Mouse (Mus musculus): ENCODE data around the gene Cic. TPM values are rescaled to one million over a fixed set of nuclear protein-coding genes. Genes with fewer than 3 reads are reported as not detected.

Gene Cic
- total and polyA plus RNA-seq, 2 experiments from 2014 or later = 31.9 to 145 TPM

DNA sequence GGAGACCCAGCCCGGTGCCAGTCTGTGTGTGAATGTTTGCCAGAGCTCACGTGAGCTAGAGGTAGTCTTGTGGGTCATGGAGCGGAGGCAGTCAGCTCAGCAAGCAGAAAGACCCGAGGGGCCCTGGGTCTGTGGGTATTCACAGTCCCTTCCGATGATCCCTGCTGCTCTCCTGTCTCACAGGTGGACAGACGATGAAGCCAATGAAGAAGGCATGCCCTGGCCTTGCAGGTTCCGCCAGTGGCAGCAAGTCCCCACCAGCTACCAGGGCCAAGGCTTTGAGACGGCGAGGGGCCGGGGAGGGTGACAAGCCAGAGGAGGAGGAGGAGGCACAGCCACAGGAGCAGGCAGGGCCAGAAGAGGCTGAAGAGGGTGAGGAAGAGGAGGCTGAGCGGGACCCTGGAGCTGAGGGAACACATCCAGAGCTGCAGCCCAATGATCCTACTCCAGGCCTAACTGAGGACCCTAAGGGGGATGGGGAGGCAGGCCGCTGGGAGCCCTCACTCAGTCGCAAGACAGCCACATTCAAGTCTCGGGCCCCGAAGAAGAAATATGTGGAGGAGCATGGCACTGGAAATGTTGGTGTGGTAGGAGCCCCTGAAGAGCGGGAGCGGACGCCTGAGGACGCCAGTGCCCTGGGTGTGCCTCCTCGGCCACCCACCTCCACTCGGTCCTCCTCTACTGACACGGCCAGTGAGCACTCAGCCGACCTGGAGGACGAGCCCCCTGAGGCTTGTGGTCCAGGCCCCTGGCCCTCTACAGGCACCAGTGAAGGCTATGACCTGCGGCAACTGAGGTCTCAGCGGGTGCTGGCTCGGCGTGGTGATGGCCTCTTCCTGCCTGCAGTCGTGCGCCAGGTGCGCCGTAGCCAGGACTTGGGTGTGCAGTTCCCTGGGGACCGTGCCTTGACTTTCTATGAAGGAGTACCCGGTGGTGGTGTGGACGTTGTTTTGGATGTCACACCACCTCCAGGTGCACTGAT is 3.4 kb downstream of the Cic start:
- H3K4me1 ChIP-seq (ENCODE audit: insufficient read depth, low read length) = peaks cover 6% of the 10 kb centered on the region; the same call in 1 of the 2 replicates
- no peak for TF ChIP-seq CTCF (IDR thresholded peaks at IDR 0.05)
- no peaks in the 10 kb centered on the region for H3K9me3 ChIP-seq (ENCODE audit: low read length)
- no peak overlapping the region for H3K4me2 ChIP-seq (ENCODE audit: low read depth, low read length, poor library complexity, severe bottlenecking)
- DNase-seq (ENCODE audit: low spot score) (no peak), ATAC-seq (ENCODE audit: low FRiP score) (no peak)
- H3K4me3 ChIP-seq (ENCODE audit: low read depth, low read length) = no peak overlapping the region
- WGBS = 90% methylated on average over 35 of the region's 35 CpGs
- H3K27me3 ChIP-seq (ENCODE audit: insufficient read depth, low read length) = no peaks in the 10 kb centered on the region
- H3K27ac ChIP-seq (ENCODE audit: low read depth, low read length) = no peak overlapping the region
- no peak overlapping the region for H3K9ac ChIP-seq (replicated peaks; ENCODE audit: low read length, poor library complexity, severe bottlenecking)
- H3K36me3 ChIP-seq (ENCODE audit: insufficient read depth, low read length) = peaks cover 45% of the 10 kb centered on the region

DNA sequence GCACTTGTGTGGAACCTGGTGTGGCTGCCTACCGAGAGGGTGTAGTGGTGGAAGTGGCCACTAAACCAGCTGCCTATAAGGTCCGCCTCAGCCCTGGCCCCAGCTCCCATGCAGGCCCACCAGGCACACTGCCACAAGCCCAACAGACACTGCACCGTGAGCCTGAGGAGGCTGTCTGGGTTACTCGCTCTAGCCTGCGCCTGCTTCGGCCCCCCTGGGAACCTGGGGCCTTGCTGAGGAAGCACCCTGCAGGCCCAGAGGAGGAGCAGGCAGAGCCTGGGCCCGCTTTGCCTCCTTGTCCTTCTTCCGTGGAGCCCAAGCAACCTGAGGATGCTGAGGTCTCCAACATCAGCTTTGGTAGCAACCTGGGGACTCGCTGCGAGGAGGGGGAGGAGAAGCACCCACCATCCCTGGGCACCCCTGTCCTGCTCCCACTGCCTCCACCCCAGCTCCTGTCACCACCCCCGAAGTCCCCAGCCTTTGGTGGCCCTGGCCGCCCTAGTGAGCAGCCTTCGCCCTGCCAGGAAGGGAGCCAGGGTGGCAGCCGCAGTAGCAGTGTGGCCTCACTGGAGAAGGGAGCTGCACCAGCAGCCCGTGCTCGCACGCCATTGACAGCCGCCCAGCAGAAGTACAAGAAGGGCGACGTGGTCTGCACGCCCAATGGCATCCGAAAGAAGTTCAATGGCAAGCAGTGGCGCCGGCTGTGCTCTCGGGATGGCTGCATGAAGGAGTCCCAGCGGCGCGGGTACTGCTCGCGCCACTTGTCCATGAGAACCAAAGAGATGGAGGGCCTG is 4.3 kb downstream of the Cic start:
- Histone ChIP-seq H3K27me3 (ENCODE audit: insufficient read depth, low read length) (no peaks in the 10 kb centered on the region), H3K9me3 (ENCODE audit: low read length) (no peaks in the 10 kb centered on the region), H3K4me3 (ENCODE audit: low read depth, low read length) (no peak overlapping the region), H3K9ac (replicated peaks; ENCODE audit: low read length, poor library complexity, severe bottlenecking) (no peak overlapping the region), H3K4me1 (ENCODE audit: insufficient read depth, low read length) (peaks cover 6% of the 10 kb centered on the region; the same call in 1 of the 2 replicates), H3K27ac (ENCODE audit: low read depth, low read length) (no peak overlapping the region), H3K4me2 (ENCODE audit: low read depth, low read length, poor library complexity, severe bottlenecking) (no peak overlapping the region), H3K36me3 (ENCODE audit: insufficient read depth, low read length) (peaks cover 45% of the 10 kb centered on the region)
- no peak for TF ChIP-seq CTCF (IDR thresholded peaks at IDR 0.05)
- ATAC-seq (ENCODE audit: low FRiP score) (no peak), DNase-seq (ENCODE audit: low spot score) (no peak)
- WGBS = 88% methylated on average over 30 of the region's 30 CpGs

DNA sequence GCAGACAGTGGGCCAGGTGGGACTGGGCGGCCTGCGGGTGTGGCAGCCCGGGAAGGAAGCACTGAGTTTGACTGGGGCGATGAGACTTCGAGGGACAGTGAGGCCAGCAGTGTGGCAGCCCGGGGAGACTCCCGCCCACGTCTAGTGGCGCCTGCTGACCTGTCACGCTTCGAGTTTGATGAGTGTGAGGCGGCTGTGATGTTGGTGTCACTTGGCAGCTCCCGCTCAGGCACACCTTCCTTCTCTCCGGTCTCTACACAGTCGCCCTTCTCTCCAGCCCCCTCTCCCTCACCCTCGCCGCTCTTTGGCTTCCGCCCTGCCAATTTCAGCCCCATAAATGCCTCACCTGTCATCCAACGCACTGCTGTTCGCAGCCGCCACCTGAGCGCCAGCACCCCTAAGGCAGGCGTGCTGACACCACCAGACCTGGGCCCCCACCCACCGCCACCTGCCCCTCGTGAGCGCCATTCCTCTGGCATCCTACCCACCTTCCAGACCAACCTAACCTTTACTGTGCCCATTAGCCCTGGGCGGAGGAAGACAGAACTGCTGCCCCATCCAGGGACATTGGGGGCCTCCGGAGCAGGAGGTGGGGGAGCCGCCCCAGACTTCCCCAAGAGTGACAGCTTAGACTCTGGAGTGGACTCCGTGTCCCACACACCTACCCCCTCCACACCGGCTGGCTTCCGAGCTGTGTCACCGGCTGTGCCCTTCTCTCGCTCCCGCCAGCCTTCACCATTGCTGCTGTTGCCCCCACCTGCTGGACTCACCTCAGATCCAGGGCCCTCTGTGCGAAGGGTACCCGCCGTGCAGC is 5.1 kb downstream of the Cic start:
- no peak for DNase-seq (ENCODE audit: low spot score)
- no peak for ATAC-seq (ENCODE audit: low FRiP score)
- 91% methylated on average over 38 of the region's 38 CpGs for WGBS

GRCm38 (mm10) chr7:25273259-25274241 is 6.0 kb downstream of the Cic start:
- no peak overlapping the region for H3K4me3 ChIP-seq (ENCODE audit: low read depth, low read length)
- no peaks in the 10 kb centered on the region for H3K9me3 ChIP-seq (ENCODE audit: low read length)
- H3K9ac ChIP-seq (replicated peaks; ENCODE audit: low read length, poor library complexity, severe bottlenecking) = no peak overlapping the region
- TF ChIP-seq CTCF (IDR thresholded peaks at IDR 0.05) = no peak
- H3K27me3 ChIP-seq (ENCODE audit: insufficient read depth, low read length) = no peaks in the 10 kb centered on the region
- no peak for ATAC-seq (ENCODE audit: low FRiP score)
- peaks cover 45% of the 10 kb centered on the region for H3K36me3 ChIP-seq (ENCODE audit: insufficient read depth, low read length)
- no peak overlapping the region for H3K4me2 ChIP-seq (ENCODE audit: low read depth, low read length, poor library complexity, severe bottlenecking)
- no peak overlapping the region for H3K27ac ChIP-seq (ENCODE audit: low read depth, low read length)
- H3K4me1 ChIP-seq (ENCODE audit: insufficient read depth, low read length) = peaks cover 13% of the 10 kb centered on the region; the same call in 1 of the 2 replicates
- DNase-seq (ENCODE audit: low spot score) = no peak
- 93% methylated on average over 22 of the region's 22 CpGs for WGBS

More for the DNA sequence above, 5.1 kb downstream of the Cic start:
- Histone ChIP-seq H3K4me1 (ENCODE audit: insufficient read depth, low read length) (peaks cover 9% of the 10 kb centered on the region; the same call in 1 of the 2 replicates), H3K36me3 (ENCODE audit: insufficient read depth, low read length) (peaks cover 45% of the 10 kb centered on the region), H3K27me3 (ENCODE audit: insufficient read depth, low read length) (no peaks in the 10 kb centered on the region), H3K4me3 (ENCODE audit: low read depth, low read length) (no peak overlapping the region), H3K9me3 (ENCODE audit: low read length) (no peaks in the 10 kb centered on the region), H3K4me2 (ENCODE audit: low read depth, low read length, poor library complexity, severe bottlenecking) (no peak overlapping the region), H3K9ac (replicated peaks; ENCODE audit: low read length, poor library complexity, severe bottlenecking) (no peak overlapping the region), H3K27ac (ENCODE audit: low read depth, low read length) (no peak overlapping the region)
- TF ChIP-seq CTCF (IDR thresholded peaks at IDR 0.05) = no peak
